Mouse (Mus musculus): ENCODE results near the gene S100z.

DNA sequence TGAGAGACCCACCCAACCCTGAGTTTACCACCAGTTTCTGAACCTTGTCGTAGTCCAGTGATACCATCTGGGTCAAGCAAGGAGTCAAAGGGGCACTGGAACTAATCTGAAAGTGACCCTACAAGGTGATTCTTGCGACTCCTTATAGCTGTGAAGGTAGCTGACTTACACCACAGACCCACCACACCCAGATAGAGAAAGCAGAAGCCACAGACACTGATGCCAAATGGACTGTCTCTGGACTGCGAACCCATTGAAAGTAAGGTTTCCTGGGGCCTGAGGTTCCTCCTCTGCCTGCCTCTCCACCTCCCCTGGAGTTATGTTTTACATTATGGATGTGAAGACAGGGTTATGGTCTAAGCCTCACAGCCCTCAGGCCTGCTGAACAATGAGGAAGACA lies 18.1 kb upstream of the S100z start:
- TF ChIP-seq CTCF (IDR thresholded peaks at IDR 0.05; ENCODE audit: low read depth) (no peak), EP300 (IDR thresholded peaks at IDR 0.05; ENCODE audit: low read depth) (no peak)

Data from liver, postnatal 0 days (tissue).